Mouse (Mus musculus) E14TG2a.4 (cell line): Measurements from ENCODE around the gene Pgap3.

Source experiments
- CTCF ChIP-seq: conservative IDR thresholded peaks from 2 replicates; pipeline ENCODE4 v1.5.1; 2014; ENCODE audit warnings: low read length
- NANOG ChIP-seq: IDR thresholded peaks from 2 replicates; pipeline ENCODE4 v1.6.1; 2014; ENCODE audit warnings: borderline replicate concordance, low read length, mixed read lengths
- POU5F1 ChIP-seq: IDR thresholded peaks from 2 replicates; pipeline ENCODE4 v1.6.1; 2014; ENCODE audit warnings: low read length, borderline replicate concordance

DNA sequence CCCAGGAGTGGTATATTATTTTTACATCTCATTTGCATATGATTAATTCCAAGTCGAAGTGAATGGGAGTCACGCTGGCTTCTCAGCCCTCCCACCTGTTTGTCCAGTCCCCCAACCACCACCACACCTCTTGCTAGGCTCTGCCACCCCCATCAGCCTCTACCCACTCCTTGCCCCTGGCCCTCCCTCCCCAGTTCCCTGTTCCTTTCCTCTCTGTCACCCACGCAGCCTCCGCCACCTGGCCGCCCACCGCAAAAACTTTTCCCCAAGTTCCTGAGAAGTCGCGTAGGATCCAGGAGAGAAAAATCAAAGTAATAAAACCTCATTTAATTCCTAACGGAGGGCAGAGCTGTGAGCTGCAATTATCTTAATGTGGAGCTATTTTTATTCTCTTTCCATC lies 54.1 kb downstream of the Pgap3 start:
- TF ChIP-seq CTCF = no peak
- TF ChIP-seq NANOG = no peak
- TF ChIP-seq POU5F1 = no peak
